Mouse (Mus musculus): Measurements from ENCODE around the gene Ergic1. TPM values are rescaled to one million over a fixed set of nuclear protein-coding genes. Genes with fewer than 3 reads are reported as not detected.

The Ergic1 gene
- polyA plus RNA-seq, 1 experiment from 2014 or later: 39.0 TPM

DNA sequence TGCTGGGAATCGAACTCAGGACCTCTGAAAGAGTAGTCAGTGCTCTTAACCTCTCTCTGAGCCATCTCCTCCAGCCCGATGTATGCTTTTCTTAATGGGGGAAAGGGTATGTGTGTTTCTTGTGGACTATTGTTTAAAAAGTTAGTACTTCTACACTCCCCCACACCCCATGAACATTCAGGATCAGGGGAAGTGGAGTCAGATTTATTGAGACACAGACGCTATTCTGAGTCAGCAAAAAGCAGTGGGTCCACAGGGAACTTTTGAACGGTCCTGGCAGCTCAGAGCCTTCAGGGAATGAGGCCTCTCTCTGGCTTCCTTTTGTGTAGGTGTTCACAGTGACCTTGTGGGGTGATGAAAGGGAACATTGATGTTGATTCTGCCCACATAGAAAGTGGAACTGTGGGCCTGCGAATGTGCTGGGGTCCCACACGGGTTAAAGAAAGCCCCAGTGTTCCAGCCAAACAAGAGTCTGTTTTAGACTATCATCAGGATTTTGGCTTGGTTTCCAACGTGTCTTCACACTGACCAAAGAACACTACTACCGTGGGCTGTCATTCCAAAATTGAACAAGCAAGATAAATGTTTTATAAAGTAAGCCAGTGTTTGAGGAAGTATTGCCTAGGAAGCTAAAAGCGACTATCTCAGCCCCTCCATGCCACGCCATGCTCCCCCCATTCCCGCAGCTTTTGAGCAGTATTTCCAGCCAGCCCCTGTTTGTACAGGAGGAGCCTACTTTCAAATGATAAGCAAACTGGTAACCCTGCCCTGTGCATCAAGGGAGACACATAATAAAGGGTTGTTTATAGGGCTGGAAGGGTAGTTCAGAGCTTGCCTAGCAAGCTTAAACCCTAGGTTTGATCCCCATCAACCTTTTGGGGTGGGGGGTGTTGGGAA is 144.4 kb downstream of the Ergic1 start:
- peaks cover 48% of the 10 kb centered on the region for H3K4me1 ChIP-seq (ENCODE audit: control insufficient read depth, low read depth, low read length)
- 34% methylated on average over 11 of the region's 11 CpGs for WGBS (ENCODE audit: insufficient replicate concordance)
- no peak overlapping the region for H3K4me2 ChIP-seq (ENCODE audit: low read depth, low read length)

More for the DNA sequence above, 144.4 kb downstream of the Ergic1 start:
- no peak overlapping the region for H3K9ac ChIP-seq (ENCODE audit: low read depth, low read length)
- no peaks in the 10 kb centered on the region for H3K9me3 ChIP-seq (replicated peaks; ENCODE audit: control insufficient read depth, low read length)
- H3K27me3 ChIP-seq (ENCODE audit: control insufficient read depth, insufficient read depth, low read depth, low read length): no peaks in the 10 kb centered on the region
- 0 out of 2 replicates have a peak, but pooled peaks have one; percentile 5 for ATAC-seq (ENCODE audit: low read depth)
- H3K36me3 ChIP-seq (ENCODE audit: control insufficient read depth, insufficient read depth): no peaks in the 10 kb centered on the region
- peak overlapping the region; percentile 2 for H3K27ac ChIP-seq (ENCODE audit: low read length)
- no peak overlapping the region for H3K4me3 ChIP-seq (ENCODE audit: low read depth, low read length)

Small RNA genes within 50 kb of the gene (microRNA-seq; reads per million reads assigned to microRNA genes)
- not detected for gene Gm22420

Other genes with a start within 250 kb of the Ergic1 start
- gene Neurl1b, start 146.7 kb upstream of the Ergic1 start, polyA plus RNA-seq (2015; fragmentation: Nextera tagmentation; extraction: Ambion mirVana): 0.04 and 0.07 TPM in 2 replicates
- 22.7 and 25.9 TPM in 2 replicates for gene Dusp1, start 639 bp downstream of the Ergic1 start, polyA plus RNA-seq (2015; fragmentation: Nextera tagmentation; extraction: Ambion mirVana)
- gene Atp6v0e, start 101.7 kb downstream of the Ergic1 start, polyA plus RNA-seq (2015; fragmentation: Nextera tagmentation; extraction: Ambion mirVana): 136 and 143 TPM in 2 replicates
- 4.0 and 5.9 TPM in 2 replicates for gene Crebrf, start 154.2 kb downstream of the Ergic1 start, polyA plus RNA-seq (2015; fragmentation: Nextera tagmentation; extraction: Ambion mirVana)
- gene Bnip1, start 219.6 kb downstream of the Ergic1 start, polyA plus RNA-seq (2015; fragmentation: Nextera tagmentation; extraction: Ambion mirVana): 20.1 and 21.4 TPM in 2 replicates

Data from liver, embryonic 16.5 days (tissue).